Mouse (Mus musculus): ENCODE measurements around the gene Gltpd2.

Gltpd2 gene

DNA sequence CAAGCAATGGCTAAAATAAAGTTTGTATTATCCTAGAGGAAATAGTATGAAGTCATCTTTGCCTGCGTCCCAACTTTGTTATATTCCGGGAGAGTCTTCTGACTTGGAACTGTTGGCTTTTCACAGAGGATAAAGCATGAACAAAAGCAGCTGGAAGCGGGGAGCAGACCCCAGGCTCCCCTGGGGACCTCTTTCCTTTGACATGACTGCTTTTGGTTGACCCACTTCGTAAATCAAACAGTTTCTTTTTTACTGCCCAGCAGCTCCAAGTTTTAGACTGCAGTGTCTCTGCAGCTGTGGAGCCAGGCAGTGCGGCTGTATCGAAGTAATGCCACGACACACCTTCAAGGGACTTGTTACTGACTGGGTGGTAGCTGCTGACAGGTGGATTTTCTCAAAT, 47.6 kb downstream of the Gltpd2 start:
- DNase-seq, result no peak

Data from B cell, adult 2 months (primary cell).